8 mouse cellular contexts compared by ENCODE assay signal in genomic region chr4:41568239-41568638, GRCm38 (mm10). TPM values are rescaled to one million over a fixed set of nuclear protein-coding genes. Genes with fewer than 3 reads are reported as not detected.
DNase-seq lines count a peak whose midpoint lies in the region; ATAC-seq and TF ChIP-seq lines count a peak whose summit lies in the region.

No protein-coding gene starts in this region.

- H3K36me3 ChIP-seq in E14TG2a.4 (ENCODE audit: insufficient read depth, low read length): no peaks in the 10 kb centered on the region
- no peaks in the 10 kb centered on the region for H3K36me3 ChIP-seq in forebrain, embryonic 10.5 days (replicated peaks)
- H3K36me3 ChIP-seq in hindbrain, embryonic 12.5 days: peaks cover 2% of the 10 kb centered on the region; the same call in 1 of the 2 replicates
- H3K36me3 ChIP-seq in midbrain, embryonic 10.5 days: 0 out of 2 replicates have a peak, but pooled peaks cover 4% of the 10 kb centered on the region
- H3K36me3 ChIP-seq in stomach, postnatal 0 days (ENCODE audit: control insufficient read depth, insufficient read depth, low read length): no peaks in the 10 kb centered on the region

- H3K4me3 ChIP-seq in E14TG2a.4 (replicated peaks; ENCODE audit: low read length): peak overlapping the region; percentile 91
- H3K4me3 ChIP-seq in forebrain, embryonic 10.5 days: peak overlapping the region; percentile 75
- H3K4me3 ChIP-seq in hindbrain, embryonic 12.5 days: peak overlapping the region; percentile 77
- peak overlapping the region; percentile 80 for H3K4me3 ChIP-seq in midbrain, embryonic 10.5 days
- H3K4me3 ChIP-seq in stomach, postnatal 0 days (ENCODE audit: low read depth, low read length): peak overlapping the region; percentile 78

- no peaks in the 10 kb centered on the region for H3K9me3 ChIP-seq in E14TG2a.4 (ENCODE audit: low read length)
- H3K9me3 ChIP-seq in forebrain, embryonic 10.5 days: no peaks in the 10 kb centered on the region
- no peaks in the 10 kb centered on the region for H3K9me3 ChIP-seq in hindbrain, embryonic 12.5 days (replicated peaks)
- H3K9me3 ChIP-seq in midbrain, embryonic 10.5 days (replicated peaks): no peaks in the 10 kb centered on the region
- no peaks in the 10 kb centered on the region for H3K9me3 ChIP-seq in stomach, postnatal 0 days (ENCODE audit: control insufficient read depth, low read length)

- WGBS in forebrain, embryonic 10.5 days: 5% methylated on average over 19 of the region's 19 CpGs
- WGBS in hindbrain, embryonic 12.5 days: 5% methylated on average over 19 of the region's 19 CpGs
- WGBS in midbrain, embryonic 10.5 days: 5% methylated on average over 19 of the region's 19 CpGs
- 25% methylated on average over 19 of the region's 19 CpGs for WGBS in stomach, postnatal 0 days

- peak; percentile 55 for DNase-seq in adrenal gland, adult 2 months
- no peak for DNase-seq in forebrain, embryonic 10.5 days (ENCODE audit: extremely low spot score, low spot score)
- peak; percentile 56 to 76 for DNase-seq in left cerebral cortex, postnatal 10 days (ENCODE audit: extremely low spot score in 1 of 2, low spot score in 2 of 2)
- peak; percentile 37 for DNase-seq in midbrain, embryonic 10.5 days (ENCODE audit: low spot score)
- peak; percentile 24 for DNase-seq in stomach, postnatal 0 days (ENCODE audit: low spot score)
- no peak for DNase-seq in adipocyte (ENCODE audit: low spot score)

- no peak for TF ChIP-seq CTCF in E14TG2a.4 (conservative IDR thresholded peaks at IDR 0.05; ENCODE audit: low read length)
- TF ChIP-seq CTCF in stomach, postnatal 0 days (IDR thresholded peaks at IDR 0.05; ENCODE audit: low read depth): no peak

- peak overlapping the region; percentile 64 for H3K4me2 ChIP-seq in hindbrain, embryonic 12.5 days (replicated peaks)
- H3K4me2 ChIP-seq in stomach, postnatal 0 days (replicated peaks; ENCODE audit: low read depth): peak overlapping the region; percentile 94

- peaks cover 28% of the 10 kb centered on the region for H3K4me1 ChIP-seq in E14TG2a.4 (replicated peaks; ENCODE audit: low read depth, low read length)
- peaks cover 38% of the 10 kb centered on the region for H3K4me1 ChIP-seq in forebrain, embryonic 10.5 days
- peaks cover 34% of the 10 kb centered on the region for H3K4me1 ChIP-seq in hindbrain, embryonic 12.5 days
- H3K4me1 ChIP-seq in midbrain, embryonic 10.5 days: peaks cover 39% of the 10 kb centered on the region
- peaks cover 4% of the 10 kb centered on the region for H3K4me1 ChIP-seq in stomach, postnatal 0 days (replicated peaks; ENCODE audit: control insufficient read depth, insufficient read depth)

- intact Hi-C loops in left cerebral cortex, postnatal 10 days (cut with DNase I): loop anchor here (5.0 kb wide), 1 partner anchor 39 kb away; no protein-coding TSS in a partner anchor

- H3K9ac ChIP-seq in hindbrain, embryonic 12.5 days: peak overlapping the region; percentile 90
- H3K9ac ChIP-seq in stomach, postnatal 0 days (ENCODE audit: low read length): peak overlapping the region; percentile 52

- H3K27ac ChIP-seq in forebrain, embryonic 10.5 days: peak overlapping the region; percentile 83; the same call in 1 of the 2 replicates
- H3K27ac ChIP-seq in hindbrain, embryonic 12.5 days: peak overlapping the region; percentile 94
- peak overlapping the region; percentile 88 for H3K27ac ChIP-seq in midbrain, embryonic 10.5 days (replicated peaks)
- H3K27ac ChIP-seq in stomach, postnatal 0 days (replicated peaks): no peak overlapping the region

- no peak for TF ChIP-seq EP300 in stomach, postnatal 0 days (optimal IDR thresholded peaks at IDR 0.05)

- no peak for ATAC-seq in hindbrain, embryonic 12.5 days (ENCODE audit: low FRiP score)
- no peak for ATAC-seq in stomach, postnatal 0 days (ENCODE audit: low FRiP score, low TSS enrichment)

- peaks cover 45% of the 10 kb centered on the region for H3K27me3 ChIP-seq in E14TG2a.4 (ENCODE audit: insufficient read depth, low read length)
- H3K27me3 ChIP-seq in forebrain, embryonic 10.5 days (ENCODE audit: poor library complexity, severe bottlenecking): peaks cover 41% of the 10 kb centered on the region
- no peaks in the 10 kb centered on the region; the same call in 1 of the 2 replicates for H3K27me3 ChIP-seq in hindbrain, embryonic 12.5 days
- peaks cover 36% of the 10 kb centered on the region for H3K27me3 ChIP-seq in midbrain, embryonic 10.5 days (ENCODE audit: low read depth, poor library complexity, severe bottlenecking)
- no peaks in the 10 kb centered on the region for H3K27me3 ChIP-seq in stomach, postnatal 0 days (ENCODE audit: control insufficient read depth, insufficient read depth, low read length)

RNA-seq across cellular contexts. Expression of gene Fam219a, which starts 1.1 kb away (rescaled TPM):
- 10 to 100 TPM; 14.3 to 20.1 TPM for total RNA-seq in adrenal gland, adult 2 months (2021)
- polyA plus RNA-seq in adrenal gland, adult 2 months (2012; rRNA removed): 74.7 and 76.1 TPM in 2 replicates
- polyA plus RNA-seq in forebrain, embryonic 10.5 days (2016; fragmentation: Nextera tagmentation; extraction: Ambion mirVana): 1.8 and 3.3 TPM in 2 replicates
- 12.5 and 15.3 TPM in 2 replicates for polyA plus RNA-seq in hindbrain, embryonic 12.5 days (2016; fragmentation: Nextera tagmentation; extraction: Ambion mirVana)
- 100 to 1,000 TPM; 199 to 201 TPM for total RNA-seq in left cerebral cortex, postnatal 10 days (2021)
- 4.1 and 5.7 TPM in 2 replicates for polyA plus RNA-seq in midbrain, embryonic 10.5 days (2016; fragmentation: Nextera tagmentation; extraction: Ambion mirVana)
- polyA plus RNA-seq in stomach, postnatal 0 days (2015; fragmentation: Nextera tagmentation; extraction: Ambion mirVana): 1.4 and 2.4 TPM in 2 replicates

RNA-seq across cellular contexts. Expression of gene Dnaic1, which starts 1.3 kb away (rescaled TPM):
- total RNA-seq in adrenal gland, adult 2 months (2021): under 1 TPM in 1 of 2 experiments, not detected in 1; 0.46 TPM
- 0.38 and 0.43 TPM in 2 replicates for polyA plus RNA-seq in adrenal gland, adult 2 months (2012; rRNA removed)
- 1.1 and 1.5 TPM in 2 replicates for polyA plus RNA-seq in forebrain, embryonic 10.5 days (2016; fragmentation: Nextera tagmentation; extraction: Ambion mirVana)
- 2.3 and 2.8 TPM in 2 replicates for polyA plus RNA-seq in hindbrain, embryonic 12.5 days (2016; fragmentation: Nextera tagmentation; extraction: Ambion mirVana)
- total RNA-seq in left cerebral cortex, postnatal 10 days (2021): 1 to 10 TPM; 4.2 to 5.4 TPM
- 1.6 and 2.2 TPM in 2 replicates for polyA plus RNA-seq in midbrain, embryonic 10.5 days (2016; fragmentation: Nextera tagmentation; extraction: Ambion mirVana)
- polyA plus RNA-seq in stomach, postnatal 0 days (2015; fragmentation: Nextera tagmentation; extraction: Ambion mirVana): 6.0 and 6.5 TPM in 2 replicates

RNA-seq across cellular contexts. Expression of gene 1110017D15Rik, which starts 51.1 kb away (rescaled TPM):
- under 1 TPM in 1 of 2 experiments, not detected in 1; 0.55 TPM for total RNA-seq in adrenal gland, adult 2 months (2021)
- 0.40 and 0.66 TPM in 2 replicates for polyA plus RNA-seq in adrenal gland, adult 2 months (2012; rRNA removed)
- 3.8 and 6.1 TPM in 2 replicates for polyA plus RNA-seq in forebrain, embryonic 10.5 days (2016; fragmentation: Nextera tagmentation; extraction: Ambion mirVana)
- polyA plus RNA-seq in hindbrain, embryonic 12.5 days (2016; fragmentation: Nextera tagmentation; extraction: Ambion mirVana): 11.3 and 12.9 TPM in 2 replicates
- total RNA-seq in left cerebral cortex, postnatal 10 days (2021): 10 to 100 TPM in 1 of 2 experiments, 1 to 10 TPM in 1; 8.3 to 11.4 TPM
- 3.4 and 4.2 TPM in 2 replicates for polyA plus RNA-seq in midbrain, embryonic 10.5 days (2016; fragmentation: Nextera tagmentation; extraction: Ambion mirVana)
- polyA plus RNA-seq in stomach, postnatal 0 days (2015; fragmentation: Nextera tagmentation; extraction: Ambion mirVana): 0.51 and 0.53 TPM in 2 replicates

Comparison
In these comparisons a context has a peak if more than half of its experiments do, and no peak if none do; other contexts are left out.
1. DNase-seq: peak in adrenal gland, adult 2 months (single experiment), left cerebral cortex, postnatal 10 days (2 of 2), midbrain, embryonic 10.5 days (single experiment) and stomach, postnatal 0 days (single experiment); none in forebrain, embryonic 10.5 days (single experiment) and adipocyte (single experiment).
2. Peak in every context shown above with its lines, with median percentiles within 50 percentile points of each other: H3K4me3 ChIP-seq.